10 mouse cellular contexts compared by ENCODE assay signal in genomic region chr15:95640347-95640746, GRCm38 (mm10). TPM values are rescaled to one million over a fixed set of nuclear protein-coding genes. Genes with fewer than 3 reads are reported as not detected.
DNase-seq lines count a peak whose midpoint lies in the region; ATAC-seq lines count a peak whose summit lies in the region.
"Had no signal": no experiment of that assay in that cellular context is flagged by ENCODE, and none has a peak within 500 bp of the region (broad histone marks: within the 10 kb centered on the region; RNA-seq: fewer than 3 reads in every experiment).

No protein-coding gene starts in this region.

- H3K9ac ChIP-seq in hindbrain, embryonic 14.5 days, result no peak overlapping the region
- H3K9ac ChIP-seq in neural tube, embryonic 14.5 days (replicated peaks; ENCODE audit: low read depth, low read length), result no peak overlapping the region
- H3K9ac ChIP-seq in intestine, embryonic 16.5 days (ENCODE audit: low read depth, low read length), result no peak overlapping the region

- peak overlapping the region; percentile 37; the same call in 1 of the 2 replicates for H3K4me3 ChIP-seq in embryonic facial prominence, embryonic 10.5 days
- no peak overlapping the region for H3K4me3 ChIP-seq in hindbrain, embryonic 14.5 days (replicated peaks; ENCODE audit: low read length)
- no peak overlapping the region for H3K4me3 ChIP-seq in neural tube, embryonic 14.5 days (ENCODE audit: low read depth, low read length)
- no peak overlapping the region for H3K4me3 ChIP-seq in intestine, embryonic 16.5 days (ENCODE audit: low read length)

- DNase-seq in left cerebral cortex, postnatal 25 days (ENCODE audit: low spot score in 2 of 2), result peak; percentile 6 to 23
- DNase-seq in left cerebral cortex, postnatal 36 days (ENCODE audit: low spot score in 2 of 2), result no peak
- DNase-seq in embryonic facial prominence, embryonic 10.5 days (ENCODE audit: low spot score), result peak; percentile 39
- DNase-seq in hindbrain, embryonic 14.5 days (ENCODE audit: low spot score), result no peak
- DNase-seq in adrenal gland, postnatal 14 days, result no peak
- DNase-seq in liver, result no peak
- DNase-seq: thymus, postnatal 4 days had no signal

- H3K36me3 ChIP-seq in embryonic facial prominence, embryonic 10.5 days (replicated peaks), result no peaks in the 10 kb centered on the region
- H3K36me3 ChIP-seq in hindbrain, embryonic 14.5 days (replicated peaks; ENCODE audit: control insufficient read depth, insufficient read depth), result no peaks in the 10 kb centered on the region
- no peaks in the 10 kb centered on the region for H3K36me3 ChIP-seq in neural tube, embryonic 14.5 days (ENCODE audit: control insufficient read depth, insufficient read depth, low read length)
- no peaks in the 10 kb centered on the region for H3K36me3 ChIP-seq in intestine, embryonic 16.5 days (ENCODE audit: control insufficient read depth, insufficient read depth, low read length)

- no peaks in the 10 kb centered on the region for H3K9me3 ChIP-seq in embryonic facial prominence, embryonic 10.5 days
- no peaks in the 10 kb centered on the region for H3K9me3 ChIP-seq in hindbrain, embryonic 14.5 days (ENCODE audit: control insufficient read depth, low read length)
- no peaks in the 10 kb centered on the region for H3K9me3 ChIP-seq in neural tube, embryonic 14.5 days (ENCODE audit: control insufficient read depth, low read length)
- no peaks in the 10 kb centered on the region for H3K9me3 ChIP-seq in intestine, embryonic 16.5 days (ENCODE audit: control insufficient read depth, low read length)

- H3K27ac ChIP-seq in embryonic facial prominence, embryonic 10.5 days (replicated peaks), result no peak overlapping the region
- 0 out of 2 replicates have a peak overlapping the region, but pooled peaks have one; percentile 27 for H3K27ac ChIP-seq in hindbrain, embryonic 14.5 days
- H3K27ac ChIP-seq in neural tube, embryonic 14.5 days (ENCODE audit: low read depth, low read length), result no peak overlapping the region
- H3K27ac ChIP-seq in intestine, embryonic 16.5 days (ENCODE audit: low read length), result no peak overlapping the region

- 8% methylated on average over 11 of the region's 11 CpGs for WGBS in embryonic facial prominence, embryonic 10.5 days
- 3% methylated on average over 11 of the region's 11 CpGs for WGBS in hindbrain, embryonic 14.5 days
- WGBS in neural tube, embryonic 14.5 days, result 6% methylated on average over 11 of the region's 11 CpGs
- WGBS in intestine, embryonic 16.5 days, result 28% methylated on average over 11 of the region's 11 CpGs

- intact Hi-C loops in left cerebral cortex, postnatal 25 days (cut with DNase I), result no loop called here
- intact Hi-C loops in left cerebral cortex, postnatal 36 days (cut with DNase I), result no loop called here

- no peak; the same call in 1 of the 2 replicates for ATAC-seq in hindbrain, embryonic 14.5 days (ENCODE audit: low FRiP score)
- ATAC-seq in neural tube, embryonic 14.5 days (ENCODE audit: low read depth), result peak; percentile 51; the same call in 1 of the 2 replicates
- no peak for ATAC-seq in intestine, embryonic 16.5 days

- peaks cover 83% of the 10 kb centered on the region for H3K27me3 ChIP-seq in embryonic facial prominence, embryonic 10.5 days (replicated peaks; ENCODE audit: low read depth, poor library complexity, severe bottlenecking)
- H3K27me3 ChIP-seq in hindbrain, embryonic 14.5 days (ENCODE audit: control insufficient read depth, insufficient read depth, low read length), result peaks cover 98% of the 10 kb centered on the region
- peaks cover 44% of the 10 kb centered on the region for H3K27me3 ChIP-seq in neural tube, embryonic 14.5 days (ENCODE audit: control insufficient read depth, insufficient read depth, low read length)
- H3K27me3 ChIP-seq in intestine, embryonic 16.5 days (replicated peaks; ENCODE audit: control insufficient read depth, insufficient read depth, low read length), result no peaks in the 10 kb centered on the region

- H3K4me2 ChIP-seq in hindbrain, embryonic 14.5 days (replicated peaks), result peak overlapping the region; percentile 21; the same call in 1 of the 2 replicates
- H3K4me2 ChIP-seq in neural tube, embryonic 14.5 days (ENCODE audit: low read depth, low read length), result no peak overlapping the region
- no peak overlapping the region for H3K4me2 ChIP-seq in intestine, embryonic 16.5 days (ENCODE audit: low read depth, low read length)

- peaks cover 37% of the 10 kb centered on the region for H3K4me1 ChIP-seq in embryonic facial prominence, embryonic 10.5 days
- 0 out of 2 replicates have a peak, but pooled peaks cover 3% of the 10 kb centered on the region for H3K4me1 ChIP-seq in hindbrain, embryonic 14.5 days (replicated peaks; ENCODE audit: control insufficient read depth, insufficient read depth, low read length)
- peaks cover 15% of the 10 kb centered on the region for H3K4me1 ChIP-seq in neural tube, embryonic 14.5 days (ENCODE audit: control insufficient read depth, insufficient read depth, low read length)
- no peaks in the 10 kb centered on the region for H3K4me1 ChIP-seq in intestine, embryonic 16.5 days (ENCODE audit: control insufficient read depth, insufficient read depth, low read length)

RNA-seq across cellular contexts. Expression of gene Dbx2, which starts 15.4 kb away (rescaled TPM):
- total RNA-seq in left cerebral cortex, postnatal 25 days (2021), result 10 to 100 TPM; 23.9 to 28.1 TPM
- total RNA-seq in left cerebral cortex, postnatal 36 days (2021), result 10 to 100 TPM; 19.9 to 22.2 TPM
- polyA plus RNA-seq in embryonic facial prominence, embryonic 10.5 days (2016; fragmentation: Nextera tagmentation; extraction: Ambion mirVana), result 0.46 and 4.6 TPM in 2 replicates
- polyA plus RNA-seq in hindbrain, embryonic 14.5 days (2014; fragmentation: Nextera tagmentation; extraction: Ambion mirVana), result 8.1 and 9.4 TPM in 2 replicates
- polyA plus RNA-seq in neural tube, embryonic 14.5 days (2014; fragmentation: Nextera tagmentation; extraction: Ambion mirVana), result 8.9 and 13.7 TPM in 2 replicates
- total RNA-seq in adrenal gland, postnatal 14 days (2021), result 0.56 and 0.60 TPM in 2 replicates
- not detected in 2 replicates for polyA plus RNA-seq in intestine, embryonic 16.5 days (2015; fragmentation: Nextera tagmentation; extraction: Ambion mirVana)
- polyA plus RNA-seq: heart, postnatal 0 days had no signal

Comparison
In these comparisons a context has a peak if more than half of its experiments do, and no peak if none do; other contexts are left out.
1. DNase-seq: peak in left cerebral cortex, postnatal 25 days (2 of 2) and embryonic facial prominence, embryonic 10.5 days (single experiment); none in left cerebral cortex, postnatal 36 days (0 of 2), hindbrain, embryonic 14.5 days (single experiment), adrenal gland, postnatal 14 days (single experiment) and liver (single experiment).